Mouse (Mus musculus): Measurements from ENCODE around the gene Rnf213. TPM values are rescaled to one million over a fixed set of nuclear protein-coding genes. Genes with fewer than 3 reads are reported as not detected.

Rnf213 gene
- total RNA-seq, 2 experiments from 2014 or later: 3.6 to 4.3 TPM

- DNase-seq (ENCODE audit: extremely low spot score in 1 of 2, low spot score in 1 of 2): peak; percentile 27 to 56
Observed at GRCm38 (mm10) chr11:119389851-119390270, 3.0 kb upstream of the Rnf213 start.

DNA sequence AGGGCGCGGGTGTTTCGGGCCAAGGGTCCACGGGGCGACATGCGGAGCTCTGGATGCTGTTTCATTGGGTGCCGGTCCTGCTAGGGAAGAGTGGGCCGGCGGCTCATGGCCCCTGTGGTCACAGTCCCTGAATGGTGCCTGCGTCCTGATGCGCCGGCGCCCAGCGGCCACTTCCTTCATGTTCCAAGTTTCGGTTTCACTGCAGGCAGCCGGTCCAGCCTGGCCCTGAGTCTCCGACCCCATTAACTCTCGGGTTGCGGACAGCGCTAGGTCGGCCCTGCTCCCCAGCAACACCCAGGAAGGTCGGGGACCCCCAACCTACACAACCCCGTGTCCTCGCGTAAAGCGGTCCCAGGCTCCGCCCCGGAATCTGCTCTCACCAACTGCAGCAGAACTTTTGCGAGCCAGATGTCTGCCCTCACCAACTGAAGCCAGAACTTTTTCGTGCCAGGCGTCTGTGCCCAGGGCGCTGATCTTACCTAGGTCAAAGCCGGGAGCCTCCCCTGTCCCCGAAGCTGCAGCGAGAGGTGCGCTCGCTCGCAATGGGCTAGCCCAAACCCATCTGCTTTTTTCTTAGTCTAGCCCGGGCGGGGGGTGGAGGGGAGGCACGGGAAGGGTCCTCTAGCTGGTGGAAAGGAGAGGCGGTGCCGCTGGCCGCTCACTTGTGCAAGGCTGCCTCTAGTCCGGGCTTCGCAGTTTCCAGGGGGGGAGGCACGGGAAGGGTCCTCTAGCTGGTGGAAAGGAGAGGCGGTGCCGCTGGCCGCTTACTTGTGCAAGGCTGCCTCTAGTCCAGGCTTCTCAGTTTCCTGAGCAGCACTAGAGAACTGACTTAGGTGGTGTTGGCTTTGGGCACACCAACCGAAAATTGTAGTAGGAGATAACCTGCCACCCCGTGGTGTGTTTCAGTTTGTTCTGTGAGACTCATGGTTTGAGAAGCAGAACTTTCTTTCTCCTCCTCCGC lies 2.3 kb upstream of the Rnf213 start:
- peak; percentile 18 to 28 for DNase-seq (ENCODE audit: extremely low spot score in 1 of 2, low spot score in 1 of 2)

GRCm38 (mm10) chr11:119391386-119392000 lies 1.4 kb upstream of the Rnf213 start:
- no peak for DNase-seq (ENCODE audit: extremely low spot score in 1 of 2, low spot score in 1 of 2)

GRCm38 (mm10) chr11:119392001-119392614 lies 792 bp upstream of the Rnf213 start:
- DNase-seq (ENCODE audit: extremely low spot score in 1 of 2, low spot score in 1 of 2): no peak

DNA sequence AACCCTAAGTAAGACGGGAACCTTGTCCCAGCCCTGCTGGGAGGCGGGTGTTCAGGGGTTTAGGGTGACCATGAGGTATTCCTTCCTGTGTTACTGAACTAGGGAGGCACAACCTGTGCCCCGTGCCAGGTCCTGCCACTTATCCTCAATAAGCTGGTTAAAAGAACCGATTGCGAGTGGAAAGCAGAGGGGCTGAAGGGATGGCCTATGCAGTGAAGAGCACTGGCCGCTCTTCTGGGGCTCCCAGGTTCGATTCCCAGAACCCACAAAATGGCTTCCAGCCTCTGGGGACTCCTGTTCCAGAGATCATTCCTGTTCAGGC lies 544 bp downstream of the Rnf213 start:
- DNase-seq (ENCODE audit: extremely low spot score in 1 of 2, low spot score in 1 of 2): no peak

DNA sequence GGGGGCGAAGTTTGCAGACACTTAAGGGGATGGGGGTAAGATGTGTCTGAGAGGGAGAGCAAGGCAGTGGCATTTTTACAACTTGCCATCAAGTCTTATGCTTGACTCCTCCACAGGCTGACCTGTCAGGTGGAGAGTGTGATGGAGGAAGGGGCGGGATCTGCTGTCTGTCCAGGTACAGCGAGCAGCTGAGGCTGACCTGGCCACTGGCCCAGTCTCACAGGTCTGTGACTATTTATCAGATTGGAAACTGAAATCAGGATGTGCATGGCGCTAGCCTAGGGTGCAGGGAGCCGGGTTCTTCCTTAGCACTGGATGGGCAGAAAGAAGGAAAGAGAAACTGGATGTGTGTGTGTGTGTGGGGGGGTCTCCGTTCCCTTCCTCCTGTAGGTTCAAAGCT lies 1.3 kb downstream of the Rnf213 start:
- DNase-seq (ENCODE audit: extremely low spot score in 1 of 2, low spot score in 1 of 2): no peak

DNA sequence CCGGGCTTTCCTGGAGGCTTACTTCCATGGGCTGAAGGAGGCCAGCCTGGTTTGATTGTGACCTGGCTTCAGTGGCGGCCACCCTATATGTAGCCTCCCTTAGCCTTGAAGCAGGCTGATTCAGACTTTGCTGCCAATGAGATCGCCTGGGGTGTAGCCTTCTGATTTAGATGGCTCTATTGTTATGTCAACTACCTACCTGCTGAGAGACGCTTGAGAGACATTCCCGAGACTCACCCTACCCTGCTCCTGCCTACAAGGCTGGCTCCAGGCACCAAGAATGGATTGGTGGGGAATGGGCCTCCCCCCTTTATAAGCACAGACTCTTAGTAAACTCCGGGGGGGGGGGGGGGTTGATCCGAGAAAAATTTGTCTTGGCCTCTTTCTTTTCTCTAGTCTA lies 2.5 kb downstream of the Rnf213 start:
- no peak for DNase-seq (ENCODE audit: extremely low spot score in 1 of 2, low spot score in 1 of 2)

- no peak for DNase-seq (ENCODE audit: extremely low spot score in 1 of 2, low spot score in 1 of 2)
Observed at GRCm38 (mm10) chr11:119395931-119396330, 3.0 kb downstream of the Rnf213 start.

GRCm38 (mm10) chr11:119396461-119396860 lies 3.6 kb downstream of the Rnf213 start:
- no peak for DNase-seq (ENCODE audit: extremely low spot score in 1 of 2, low spot score in 1 of 2)

- no peak for DNase-seq (ENCODE audit: extremely low spot score in 1 of 2, low spot score in 1 of 2)
Observed at GRCm38 (mm10) chr11:119402501-119403160, 9.7 kb downstream of the Rnf213 start.

DNA sequence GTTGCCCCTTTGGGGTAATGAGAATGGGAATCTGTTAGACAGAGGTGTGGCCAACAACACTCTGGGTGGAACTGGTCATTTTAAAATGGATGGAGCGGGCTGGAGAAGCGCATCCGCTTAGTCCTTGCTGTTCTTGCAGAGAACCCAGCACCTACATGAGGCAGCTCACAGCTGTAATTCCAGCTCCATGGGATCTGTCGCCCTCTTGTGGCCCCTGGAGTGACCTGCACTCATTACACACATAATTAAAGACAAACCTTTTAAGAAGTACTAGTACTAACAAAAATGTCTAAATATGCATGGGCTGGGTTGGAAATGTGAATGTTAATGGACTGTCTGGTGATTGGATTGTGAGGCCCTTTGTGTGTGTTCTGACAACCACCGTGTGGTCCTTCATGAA lies 11.7 kb downstream of the Rnf213 start:
- peak in 1 of 2 experiments; percentile 11 for DNase-seq (ENCODE audit: extremely low spot score in 1 of 2, low spot score in 1 of 2)

DNA sequence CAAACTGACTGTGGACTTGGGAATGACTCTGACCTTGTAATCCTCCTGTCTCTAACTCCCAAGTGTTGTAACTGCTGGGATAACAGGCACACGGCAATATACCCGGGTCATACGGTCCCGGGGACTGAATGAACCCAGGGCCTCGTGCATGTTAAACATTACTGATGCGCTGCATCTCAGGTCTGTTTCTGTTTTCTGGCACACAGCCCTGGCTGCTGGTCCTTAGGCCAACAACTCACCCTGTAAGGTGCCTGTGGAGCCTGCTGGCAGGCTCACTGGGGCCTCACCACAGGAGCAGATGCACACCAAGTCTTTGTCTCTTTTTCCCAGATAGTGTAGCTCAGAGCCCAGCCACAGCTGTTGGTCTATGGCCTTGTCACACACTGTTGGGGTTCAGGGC lies 14.5 kb downstream of the Rnf213 start:
- no peak for DNase-seq (ENCODE audit: extremely low spot score in 1 of 2, low spot score in 1 of 2)

GRCm38 (mm10) chr11:119407977-119408376 lies 15.1 kb downstream of the Rnf213 start:
- no peak for DNase-seq (ENCODE audit: extremely low spot score in 1 of 2, low spot score in 1 of 2)

GRCm38 (mm10) chr11:119419327-119420118 lies 26.6 kb downstream of the Rnf213 start:
- DNase-seq (ENCODE audit: extremely low spot score in 1 of 2, low spot score in 1 of 2): no peak

DNA sequence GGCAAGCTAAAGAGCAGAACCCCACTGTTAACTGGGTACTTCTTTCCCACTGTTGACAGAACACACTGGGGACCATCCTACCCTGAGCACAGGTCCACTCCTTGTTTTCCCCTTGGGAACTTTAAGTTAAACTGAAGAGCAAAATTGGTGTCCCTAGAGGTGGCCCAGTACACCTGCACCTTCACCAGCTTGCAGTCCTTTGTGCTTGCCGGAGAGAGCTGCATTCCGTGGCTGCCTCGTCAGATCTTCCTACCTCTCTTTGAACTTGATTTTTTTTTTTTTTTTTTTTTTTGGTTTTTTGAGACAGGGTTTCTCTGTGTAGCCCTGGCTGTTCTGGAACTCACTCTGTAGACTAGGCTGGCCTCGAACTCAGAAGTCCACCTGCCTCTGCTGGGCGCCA lies 27.5 kb downstream of the Rnf213 start:
- no peak for DNase-seq (ENCODE audit: extremely low spot score in 1 of 2, low spot score in 1 of 2)

DNA sequence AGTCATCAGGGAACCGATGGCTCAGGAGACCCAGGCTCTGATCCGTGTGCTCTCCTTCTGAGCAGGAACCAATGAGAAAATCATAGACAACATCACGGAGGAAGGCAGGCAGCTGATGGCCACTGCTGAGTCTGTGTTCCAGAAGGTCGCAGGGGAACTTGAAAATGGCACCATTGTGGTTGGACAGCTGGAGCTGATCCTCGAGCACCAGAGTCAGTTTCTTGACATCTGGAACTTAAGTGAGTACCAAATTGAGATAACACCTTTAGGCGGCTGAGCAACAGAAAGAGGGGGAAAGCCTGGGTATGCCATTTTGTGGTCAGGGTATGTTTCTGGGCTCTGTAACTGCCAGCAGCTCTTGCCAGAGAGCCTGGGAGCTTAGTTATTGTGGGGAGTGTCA lies 34.5 kb downstream of the Rnf213 start:
- no peak for DNase-seq (ENCODE audit: extremely low spot score in 1 of 2, low spot score in 1 of 2)

GRCm38 (mm10) chr11:119427986-119428385 lies 35.1 kb downstream of the Rnf213 start:
- DNase-seq (ENCODE audit: extremely low spot score in 1 of 2, low spot score in 1 of 2): no peak

DNA sequence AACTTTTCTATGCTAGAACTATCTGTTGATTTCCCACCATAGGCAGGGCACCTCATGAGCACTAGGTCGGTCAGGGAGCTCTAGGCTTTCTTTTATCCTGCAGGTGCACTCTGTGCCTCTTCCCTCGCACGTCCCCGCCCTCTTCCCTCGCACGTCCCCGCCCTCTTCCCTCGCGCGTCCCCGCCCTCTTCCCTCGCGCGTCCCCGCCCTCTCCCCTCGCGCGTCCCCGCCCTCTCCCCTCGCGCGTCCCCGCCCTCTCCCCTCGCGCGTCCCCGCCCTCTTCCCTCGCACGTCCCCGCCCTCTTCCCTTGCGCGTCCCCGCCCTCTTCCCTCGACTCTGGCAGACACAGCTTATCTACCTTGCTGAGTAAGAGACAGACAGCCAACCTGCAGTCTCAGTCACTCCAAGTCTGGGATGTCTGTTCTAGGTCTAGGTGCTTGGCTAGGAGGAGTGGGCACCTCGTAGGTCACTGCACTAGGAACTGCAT lies 35.8 kb downstream of the Rnf213 start:
- no peak for DNase-seq (ENCODE audit: extremely low spot score in 1 of 2, low spot score in 1 of 2)

GRCm38 (mm10) chr11:119431516-119431915 lies 38.6 kb downstream of the Rnf213 start:
- DNase-seq (ENCODE audit: extremely low spot score in 1 of 2, low spot score in 1 of 2): no peak

DNA sequence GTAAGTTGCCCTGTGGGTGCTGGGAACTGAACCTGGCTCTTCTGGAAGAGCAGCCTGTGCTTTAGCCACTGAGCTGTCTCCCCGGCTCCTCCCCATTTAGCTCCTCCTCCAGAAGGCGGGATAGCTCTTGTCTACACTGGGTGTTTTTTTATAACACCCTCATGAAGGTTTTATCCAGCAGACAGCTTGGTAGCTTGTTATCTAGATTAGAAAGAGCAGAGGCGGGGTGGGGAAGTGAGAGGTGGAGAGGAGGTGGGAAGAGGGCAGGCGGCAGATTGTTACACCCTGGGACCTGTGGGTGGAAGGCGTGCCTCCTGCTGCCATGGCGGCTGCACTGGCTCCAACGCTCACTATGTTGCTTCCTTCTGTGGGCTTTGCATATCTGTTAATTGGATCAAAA lies 39.8 kb downstream of the Rnf213 start:
- DNase-seq (ENCODE audit: extremely low spot score in 1 of 2, low spot score in 1 of 2): no peak
